Mouse (Mus musculus): ENCODE results near the gene Tmtc3.
A peak's percentile ranks its signal among the peaks of the same experiment; 100 is the strongest.
"Not testable (repeated sequence)": the region's sequence is repeated elsewhere in the genome, so short reads cannot be mapped to it uniquely, and the experiment has no call there.

Tmtc3 gene

DNA sequence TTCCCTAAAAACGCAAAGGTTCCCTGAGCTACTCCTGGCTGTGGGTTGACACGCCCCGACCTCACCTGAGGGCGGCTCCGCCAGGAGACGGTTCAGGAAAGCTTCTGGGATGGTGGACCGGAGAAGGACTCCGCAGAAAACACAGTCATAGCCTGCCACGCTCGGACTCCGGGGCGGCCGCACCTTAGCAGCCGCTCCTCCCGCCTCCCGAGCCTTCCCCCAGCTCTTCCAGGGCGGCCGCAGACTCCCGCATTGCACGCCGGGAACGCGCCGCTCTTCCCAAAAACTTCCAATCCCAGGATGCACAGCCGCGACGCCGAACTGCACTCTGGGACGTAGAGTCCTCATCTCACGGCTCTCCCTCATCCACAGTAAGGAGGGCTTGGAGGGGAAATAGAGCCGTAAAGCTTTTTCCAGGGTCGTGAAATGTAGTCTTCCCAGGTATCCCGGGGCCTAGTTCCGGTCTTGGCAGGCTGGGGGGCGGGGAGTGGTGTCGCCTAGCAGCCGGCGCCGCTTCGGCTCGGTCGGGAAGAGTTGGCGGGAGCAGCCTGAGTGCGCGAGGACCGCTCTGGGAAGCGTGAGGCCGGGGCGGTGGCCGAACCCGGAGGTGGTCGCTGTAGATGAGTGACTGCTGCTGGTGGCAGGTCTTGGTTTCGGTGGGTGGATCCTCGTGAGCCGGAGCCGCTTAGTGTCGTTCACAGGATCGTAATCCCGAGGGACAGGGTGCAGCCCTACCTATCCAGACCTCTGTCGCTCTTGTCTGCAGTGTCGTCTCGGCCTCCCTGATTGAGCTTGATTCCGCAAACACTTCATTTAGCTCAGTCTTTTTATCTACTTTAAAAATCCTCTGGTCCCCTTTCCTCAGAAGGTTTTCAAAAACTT lies at the start of gene Tmtc3, which contains the start of gene Cep290:
TSS of gene Tmtc3 (minus strand) at position 254 of the 882 bp plus-strand sequence.
TSS of gene Cep290 (plus strand) at position 462 of the 882 bp plus-strand sequence.
- DNase-seq (ENCODE audit: low read depth, low spot score): peak; percentile 54

DNA sequence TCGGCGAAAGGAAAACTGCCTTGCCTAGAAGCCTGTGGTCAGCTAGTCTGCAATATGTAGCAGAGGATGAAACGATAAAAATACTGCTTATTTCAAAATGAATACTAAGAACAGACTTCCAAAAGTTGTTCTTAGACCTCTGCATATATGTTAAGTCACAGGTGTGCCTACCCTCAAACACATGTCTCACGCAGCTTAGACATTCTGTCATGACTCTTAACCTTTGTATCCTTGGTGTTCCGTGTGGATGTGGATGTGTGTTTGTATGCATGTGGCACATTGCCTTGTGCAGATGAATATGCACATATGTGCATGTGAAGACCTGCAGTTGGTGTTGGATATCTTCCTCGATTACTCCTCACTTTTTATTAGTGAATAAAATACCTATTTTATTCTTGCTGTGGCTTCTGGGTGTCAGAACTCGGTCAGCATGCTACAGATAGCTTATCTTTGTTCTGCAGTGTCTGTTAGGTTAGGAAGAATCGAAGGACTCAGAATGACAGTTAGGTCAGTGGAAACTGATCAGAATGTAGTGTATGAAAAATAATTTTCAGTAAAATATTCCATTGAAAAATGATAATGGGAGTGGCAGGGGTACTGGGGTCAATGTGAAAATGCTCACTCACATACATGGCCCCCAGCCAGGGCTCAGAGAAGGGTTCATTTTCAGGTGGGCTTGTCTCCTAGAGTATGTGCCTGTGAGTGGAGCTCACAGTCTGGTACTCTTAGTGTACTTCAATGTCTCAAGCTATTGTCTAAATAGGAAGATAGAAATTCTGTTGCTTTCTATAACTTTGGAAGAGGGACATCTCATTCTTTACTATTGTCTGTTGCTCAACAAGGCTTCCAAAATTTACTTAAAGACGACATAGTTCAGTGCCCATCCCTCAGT lies 37.6 kb upstream of the Tmtc3 start:
- no peak for DNase-seq (ENCODE audit: low read depth, low spot score)

- no peak for DNase-seq (ENCODE audit: low read depth, low spot score)
Measured at GRCm38 (mm10) chr10:100522330-100522729, 35.2 kb upstream of the Tmtc3 start.

DNA sequence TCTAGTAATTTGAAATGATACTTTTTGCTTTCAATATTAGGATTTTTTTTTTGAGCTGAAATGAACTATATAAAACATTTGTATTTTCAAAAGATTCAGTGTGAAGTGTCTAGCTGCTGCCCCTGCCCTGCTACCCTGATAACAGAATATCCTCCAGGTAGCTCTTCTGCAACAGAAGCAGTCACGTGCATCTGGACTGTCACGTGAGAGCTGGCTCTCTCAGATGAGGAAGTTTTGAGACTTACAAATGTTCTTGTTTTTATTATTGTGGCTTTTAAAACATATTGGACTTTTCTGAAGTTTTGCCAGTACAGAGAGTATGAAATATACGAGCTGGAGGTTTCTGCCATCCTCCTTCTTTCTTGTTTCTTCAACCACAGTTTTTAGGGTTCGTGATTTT lies 34.5 kb upstream of the Tmtc3 start:
- no peak for DNase-seq (ENCODE audit: low read depth, low spot score)

- DNase-seq (ENCODE audit: low read depth, low spot score): no peak
Measured at GRCm38 (mm10) chr10:100508170-100508569, 21.0 kb upstream of the Tmtc3 start.

DNA sequence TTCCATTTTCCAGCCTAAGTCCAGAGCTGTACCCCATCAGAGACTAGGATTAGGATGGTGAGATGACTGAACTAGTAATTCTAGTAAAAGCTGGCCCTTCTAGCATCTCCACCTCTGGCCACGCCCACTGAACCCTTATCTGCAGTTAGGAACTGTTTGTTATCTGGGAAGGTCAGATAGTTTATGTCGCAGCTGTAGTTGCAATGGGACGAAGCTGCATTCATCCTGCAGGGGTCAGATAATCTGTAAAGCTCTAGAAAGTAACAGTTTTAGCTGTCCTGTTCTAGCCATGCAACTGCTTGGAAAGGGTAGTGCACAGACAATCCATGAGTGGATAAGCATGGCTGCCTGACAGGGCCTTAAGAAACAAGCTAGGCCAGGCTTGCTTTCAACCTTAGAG lies 11.2 kb upstream of the Tmtc3 start:
- DNase-seq (ENCODE audit: low read depth, low spot score): no peak

- DNase-seq (ENCODE audit: low read depth, low spot score): no peak
Measured at GRCm38 (mm10) chr10:100491916-100492315, 4.8 kb upstream of the Tmtc3 start.

GRCm38 (mm10) chr10:100486701-100487096 lies 451 bp downstream of the Tmtc3 start:
- DNase-seq (ENCODE audit: low read depth, low spot score): peak; percentile 28

DNA sequence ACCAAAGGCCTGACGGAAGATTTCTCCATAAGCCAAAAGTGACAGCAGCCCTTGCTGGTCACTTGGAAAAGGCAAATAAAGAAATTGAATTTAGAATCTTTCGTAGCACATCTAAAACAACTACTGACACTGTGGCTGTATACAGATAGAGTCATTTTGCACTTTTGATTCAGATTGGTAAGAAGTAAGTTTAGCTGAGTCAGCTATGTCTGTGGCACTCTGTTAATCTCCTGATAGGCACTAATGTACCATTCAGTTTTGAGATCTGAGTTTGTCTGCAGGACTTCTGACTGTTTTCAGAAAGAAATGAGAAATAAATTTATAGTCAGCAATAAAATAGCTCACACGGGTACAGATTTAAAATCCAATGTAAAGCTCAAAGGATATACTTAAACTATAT lies 7.6 kb downstream of the Tmtc3 start:
- DNase-seq (ENCODE audit: low read depth, low spot score): no peak

DNA sequence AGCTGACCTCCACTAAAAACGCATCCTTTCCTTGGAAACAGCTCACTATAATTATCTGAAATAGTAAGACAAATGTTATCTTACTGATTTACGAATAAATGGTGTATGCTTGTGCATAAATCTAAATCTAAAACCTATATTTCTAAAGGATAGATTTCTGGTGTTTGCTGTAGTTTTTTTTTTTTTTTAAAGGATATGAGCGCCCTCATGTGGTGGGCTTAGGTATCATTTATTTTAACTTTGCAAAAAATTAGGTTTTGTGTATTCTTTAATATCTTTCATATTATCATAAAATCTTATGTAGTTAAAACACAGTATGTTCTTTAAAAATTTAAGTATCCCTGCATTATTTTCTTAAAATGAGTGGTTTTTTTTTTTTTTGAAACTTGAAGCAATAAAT lies 12.1 kb downstream of the Tmtc3 start:
- peak; percentile 19 for DNase-seq (ENCODE audit: low read depth, low spot score)

DNA sequence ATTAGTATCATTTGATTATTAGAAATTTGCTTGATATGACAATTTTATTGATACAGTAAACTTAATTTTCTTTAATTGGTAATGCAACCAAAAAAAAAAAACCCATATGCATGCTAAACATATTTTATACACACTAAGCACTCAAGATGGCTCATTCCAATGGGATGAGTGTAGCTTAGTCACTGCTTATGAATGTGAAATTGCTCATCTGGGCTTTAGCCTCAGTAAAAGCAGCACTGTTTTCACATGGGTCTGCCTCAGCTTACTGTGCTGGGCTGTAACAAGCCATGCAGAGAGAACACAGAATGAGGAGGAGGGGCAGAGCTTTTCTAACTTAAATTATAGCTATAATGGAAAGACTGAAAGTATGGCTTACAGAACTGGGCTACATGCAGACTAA lies 26.6 kb downstream of the Tmtc3 start:
- no peak for DNase-seq (ENCODE audit: low read depth, low spot score)

DNA sequence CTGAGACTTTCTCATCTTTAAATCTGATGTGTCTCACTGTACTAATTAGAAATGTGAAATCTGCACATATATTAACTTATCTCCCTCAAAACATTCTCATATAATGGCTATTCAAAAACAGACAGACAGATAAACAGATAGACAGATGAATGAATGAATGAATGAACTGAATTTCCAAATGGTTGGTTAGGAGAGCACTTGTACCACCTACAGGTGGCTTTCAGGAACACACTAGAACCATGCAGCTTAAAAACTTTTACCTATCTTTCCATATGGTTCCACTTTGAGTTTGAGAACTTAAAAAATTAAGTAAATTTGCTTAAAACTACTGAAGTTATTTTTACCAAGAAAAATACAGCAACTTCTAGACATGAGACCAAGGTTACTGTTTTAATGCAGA lies 37.8 kb downstream of the Tmtc3 start:
- no peak for DNase-seq (ENCODE audit: low read depth, low spot score)

DNA sequence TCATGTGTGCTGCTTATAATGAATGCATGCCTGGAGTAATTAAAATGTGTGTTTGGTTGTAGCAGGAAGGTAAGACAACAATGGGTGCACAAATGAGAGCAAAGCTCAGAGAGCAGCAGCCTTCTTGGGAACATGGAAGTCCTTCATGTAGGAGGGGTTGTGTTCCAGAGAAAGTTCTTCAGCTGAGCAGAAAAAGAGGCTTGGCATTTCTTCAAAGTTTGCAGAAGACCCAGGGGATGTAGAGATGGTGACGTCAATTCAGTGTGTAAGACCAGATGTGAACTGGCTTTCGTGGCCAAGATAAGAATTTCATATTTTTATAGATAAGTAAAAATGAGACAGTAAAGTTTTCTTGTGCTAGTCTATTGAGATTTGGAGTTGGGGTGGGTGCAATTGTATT lies 59.6 kb downstream of the Tmtc3 start:
- no peak for DNase-seq (ENCODE audit: low read depth, low spot score)

GRCm38 (mm10) chr10:100415566-100415965 lies 71.6 kb downstream of the Tmtc3 start:
- DNase-seq (ENCODE audit: low read depth, low spot score): no peak

DNA sequence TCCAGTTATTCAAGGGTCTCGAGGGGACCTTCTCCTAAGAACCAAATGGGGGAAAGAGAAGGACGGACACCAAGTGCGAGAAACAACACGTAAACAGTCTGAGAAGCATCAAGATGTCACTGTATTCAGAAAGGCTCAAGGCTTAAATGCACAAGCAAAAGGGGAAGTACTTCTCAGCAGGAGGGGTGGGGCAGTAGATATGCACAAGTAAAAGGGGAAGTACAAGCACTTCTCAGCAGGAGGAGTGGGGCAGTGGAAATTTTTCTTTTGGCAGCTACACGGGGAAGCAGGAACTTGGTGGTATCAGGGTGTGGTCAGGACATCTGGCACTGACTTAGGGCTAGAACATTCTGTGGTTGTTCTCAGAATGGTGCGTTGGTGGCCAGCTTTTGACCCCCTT lies 84.8 kb downstream of the Tmtc3 start:
- not testable (repeated sequence) for DNase-seq (ENCODE audit: low read depth, low spot score)
